Mouse (Mus musculus): ENCODE data around the gene Camk2g. TPM values are rescaled to one million over a fixed set of nuclear protein-coding genes. Genes with fewer than 3 reads are reported as not detected.
A peak's percentile ranks its signal among the peaks of the same experiment; 100 is the strongest.

The Camk2g gene
- polyA plus RNA-seq, 1 experiment from 2014 or later = 42.3 TPM

DNA sequence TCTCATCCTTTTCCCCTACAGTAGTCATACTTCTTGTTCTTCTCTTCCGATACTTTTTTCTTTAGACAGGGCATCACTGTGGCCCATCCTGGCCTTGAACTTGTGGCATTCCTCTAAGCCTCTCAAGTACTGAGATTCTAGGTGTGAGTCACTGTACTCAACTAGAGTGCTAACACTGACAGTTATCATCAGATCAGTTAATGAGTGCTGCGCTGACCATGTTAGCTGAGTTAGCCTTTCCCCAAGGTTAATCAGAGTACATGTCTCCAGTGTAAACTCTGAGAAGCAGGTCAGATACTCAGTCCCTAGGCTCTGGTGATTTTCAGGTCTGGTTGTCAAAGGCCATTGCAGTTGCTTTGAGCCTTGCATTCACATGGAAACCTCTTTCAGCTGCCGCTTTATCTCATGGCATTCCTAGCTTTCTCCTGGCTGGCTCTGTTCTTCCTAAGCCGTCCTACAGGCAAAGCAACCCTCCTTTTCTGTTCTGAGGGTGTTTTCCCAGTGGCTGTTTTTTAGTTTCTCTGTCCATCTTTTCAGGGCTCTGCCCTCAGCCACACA, 44.3 kb downstream of the Camk2g start:
- Histone ChIP-seq H3K4me1 (replicated peaks) (peaks cover 3% of the 10 kb centered on the region; the same call in 1 of the 2 replicates), H3K27me3 (replicated peaks) (no peaks in the 10 kb centered on the region), H3K36me3 (peaks cover 6% of the 10 kb centered on the region; the same call in 1 of the 2 replicates), H3K27ac (0 out of 2 replicates have a peak overlapping the region, but pooled peaks have one; percentile 36), H3K9ac (no peak overlapping the region), H3K4me3 (replicated peaks) (no peak overlapping the region), H3K4me2 (replicated peaks) (no peak overlapping the region), H3K9me3 (no peaks in the 10 kb centered on the region)
- 76% methylated on average over 4 of the region's 4 CpGs for WGBS
- ATAC-seq = no peak

DNA sequence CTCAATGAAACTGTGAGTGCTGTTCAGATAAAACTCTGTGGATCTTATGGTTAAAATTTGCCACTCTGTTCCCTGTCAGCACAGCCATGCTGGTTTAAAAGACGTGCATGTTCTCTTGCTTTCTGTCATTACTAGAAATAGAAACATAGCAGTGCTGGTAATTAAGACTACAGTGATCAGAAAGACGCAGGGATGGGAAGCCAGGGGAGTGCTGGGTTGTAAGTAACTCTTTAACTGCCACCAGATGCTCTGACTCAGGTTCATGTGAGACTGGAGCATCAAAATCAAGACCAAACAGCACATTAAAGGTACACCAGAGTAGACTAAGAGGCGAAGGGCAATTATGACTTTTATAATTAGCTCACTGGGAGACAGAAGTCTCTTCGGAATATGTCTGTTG, 45.5 kb downstream of the Camk2g start:
- Histone ChIP-seq H3K4me3 (replicated peaks) (no peak overlapping the region), H3K9ac (no peak overlapping the region), H3K27ac (no peak overlapping the region), H3K4me1 (replicated peaks) (peaks cover 3% of the 10 kb centered on the region; the same call in 1 of the 2 replicates), H3K9me3 (no peaks in the 10 kb centered on the region), H3K36me3 (peaks cover 6% of the 10 kb centered on the region; the same call in 1 of the 2 replicates), H3K4me2 (replicated peaks) (no peak overlapping the region), H3K27me3 (replicated peaks) (no peaks in the 10 kb centered on the region)
- 74% methylated on average over 4 of the region's 4 CpGs for WGBS
- ATAC-seq = no peak

DNA sequence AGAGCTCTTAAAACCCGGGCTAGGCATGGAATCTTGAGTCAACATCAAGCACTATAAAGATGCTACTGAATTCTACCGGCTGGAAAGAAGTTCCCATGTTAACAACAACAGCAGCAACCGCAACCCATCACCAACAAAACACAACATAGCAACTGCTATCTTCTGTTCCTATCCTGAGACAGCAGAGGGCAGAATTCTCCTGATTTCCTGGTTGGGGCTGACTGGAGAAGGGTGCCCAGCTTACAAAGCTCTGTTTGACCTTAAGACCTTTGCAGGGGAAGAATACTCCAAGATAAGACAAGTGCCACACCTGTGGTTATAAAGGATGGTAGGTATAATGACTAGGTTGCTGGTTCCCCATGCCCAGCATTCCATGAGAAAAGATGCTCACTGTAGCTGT, 47.0 kb downstream of the Camk2g start:
- Histone ChIP-seq H3K4me3 (replicated peaks) (no peak overlapping the region), H3K9me3 (no peaks in the 10 kb centered on the region), H3K9ac (no peak overlapping the region), H3K4me1 (replicated peaks) (peaks cover 3% of the 10 kb centered on the region; the same call in 1 of the 2 replicates), H3K36me3 (peaks cover 6% of the 10 kb centered on the region; the same call in 1 of the 2 replicates), H3K4me2 (replicated peaks) (no peak overlapping the region), H3K27ac (no peak overlapping the region), H3K27me3 (replicated peaks) (no peaks in the 10 kb centered on the region)
- no peak for ATAC-seq
- WGBS = 69% methylated on average over 3 of the region's 3 CpGs

DNA sequence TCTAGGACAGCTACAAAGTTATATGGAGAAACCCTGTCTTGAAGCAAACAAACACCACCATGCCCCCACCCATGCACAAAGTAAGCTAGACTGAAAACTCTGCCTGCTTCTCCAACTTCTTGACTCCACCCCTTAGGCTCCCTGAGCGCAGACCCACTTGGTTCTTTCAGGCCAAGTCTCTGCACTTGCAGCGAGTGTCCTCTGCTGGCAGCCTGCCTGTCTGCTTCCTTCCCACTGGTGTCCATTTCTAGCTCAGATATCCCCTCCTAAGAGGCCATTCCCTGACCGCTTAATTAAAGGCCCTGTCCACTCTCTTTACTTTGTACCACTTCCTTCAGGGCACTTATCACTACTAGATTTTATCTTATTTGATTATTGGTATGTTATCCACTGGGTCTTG, 50.3 kb downstream of the Camk2g start:
- H3K27ac ChIP-seq = no peak overlapping the region
- no peaks in the 10 kb centered on the region for H3K4me1 ChIP-seq (replicated peaks)
- 75% methylated on average over 3 of the region's 3 CpGs for WGBS
- no peaks in the 10 kb centered on the region for H3K9me3 ChIP-seq
- no peak overlapping the region for H3K4me2 ChIP-seq (replicated peaks)
- no peaks in the 10 kb centered on the region for H3K27me3 ChIP-seq (replicated peaks)
- no peak for ATAC-seq
- peaks cover 9% of the 10 kb centered on the region; the same call in 1 of the 2 replicates for H3K36me3 ChIP-seq
- H3K4me3 ChIP-seq (replicated peaks) = no peak overlapping the region
- H3K9ac ChIP-seq = no peak overlapping the region

DNA sequence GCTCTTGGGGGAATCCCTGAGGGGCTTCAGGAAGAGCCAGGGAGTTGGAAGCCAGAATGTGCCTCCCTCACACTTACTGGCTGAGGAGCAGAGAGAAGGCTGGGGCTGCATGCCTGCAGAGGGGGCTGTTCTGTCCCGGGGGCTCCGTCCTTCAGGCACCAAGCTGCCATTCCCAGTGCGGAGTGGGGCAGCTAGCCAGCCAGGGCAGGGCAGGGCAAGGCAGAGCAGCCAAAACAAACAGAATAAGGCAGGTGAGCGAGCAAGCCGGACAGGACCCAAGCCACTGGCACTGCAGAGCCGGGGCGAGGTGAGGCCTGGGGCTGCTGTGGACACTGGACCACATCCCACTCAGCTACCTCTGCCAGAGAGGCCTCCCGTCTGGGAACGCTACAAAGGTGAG, 52.6 kb downstream of the Camk2g start:
- whole genome bisulfite sequencing = 83% methylated on average over 9 of the region's 9 CpGs
- no peak overlapping the region for H3K4me2 ChIP-seq (replicated peaks)
- no peak overlapping the region for H3K9ac ChIP-seq
- H3K36me3 ChIP-seq = 0 out of 2 replicates have a peak, but pooled peaks cover 9% of the 10 kb centered on the region
- 0 out of 2 replicates have a peak, but pooled peaks cover under 1% of the 10 kb centered on the region for H3K4me1 ChIP-seq (replicated peaks)
- no peak overlapping the region for H3K27ac ChIP-seq
- ATAC-seq = no peak
- no peaks in the 10 kb centered on the region for H3K9me3 ChIP-seq
- H3K4me3 ChIP-seq (replicated peaks) = no peak overlapping the region
- no peaks in the 10 kb centered on the region for H3K27me3 ChIP-seq (replicated peaks)

DNA sequence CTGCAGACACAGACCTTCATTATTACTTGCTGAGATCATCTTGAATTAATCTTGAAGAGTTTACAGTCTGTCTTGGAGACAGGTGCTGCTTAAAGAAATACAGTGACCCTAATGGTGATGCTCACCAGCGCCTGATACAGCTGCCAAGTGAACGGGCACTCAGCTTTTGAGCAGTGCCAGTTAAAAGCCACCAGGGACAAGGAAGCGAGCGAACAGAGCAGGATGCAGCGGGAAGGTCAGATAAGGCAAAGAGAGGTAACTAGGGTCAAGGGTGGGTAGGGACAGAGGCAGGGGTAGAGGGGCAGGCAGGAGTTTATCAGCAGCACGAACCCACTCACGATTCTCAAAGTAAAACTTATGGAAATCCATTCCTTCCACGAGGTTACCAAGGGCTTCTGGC, 55.4 kb downstream of the Camk2g start:
- Histone ChIP-seq H3K27ac (no peak overlapping the region), H3K27me3 (replicated peaks) (no peaks in the 10 kb centered on the region), H3K4me3 (replicated peaks) (no peak overlapping the region), H3K36me3 (0 out of 2 replicates have a peak, but pooled peaks cover 9% of the 10 kb centered on the region), H3K4me2 (replicated peaks) (no peak overlapping the region), H3K9ac (no peak overlapping the region), H3K4me1 (replicated peaks) (peaks cover 15% of the 10 kb centered on the region), H3K9me3 (no peaks in the 10 kb centered on the region)
- no peak for ATAC-seq
- WGBS = 76% methylated on average over 8 of the region's 8 CpGs

DNA sequence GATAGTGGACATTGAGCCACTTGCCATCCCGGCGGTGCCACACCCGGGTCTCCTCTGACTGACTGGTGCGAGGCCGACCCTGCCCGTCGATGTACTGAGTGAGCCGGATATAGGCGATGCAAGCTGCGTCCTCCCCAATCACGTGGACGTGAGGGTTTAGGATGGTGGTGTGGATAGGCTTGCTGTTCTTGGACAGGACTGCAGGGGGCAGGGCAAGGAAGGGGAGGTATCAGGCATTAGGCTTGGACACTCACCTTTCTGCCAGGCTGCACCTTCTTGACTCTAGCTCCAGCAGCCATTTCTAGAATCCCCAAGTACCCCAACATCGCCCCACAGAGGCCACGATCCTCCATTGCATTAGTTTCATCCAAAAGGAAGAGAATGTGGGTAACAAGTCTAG, 56.6 kb downstream of the Camk2g start:
- peak; percentile 26; the same call in 1 of the 2 replicates for ATAC-seq
- H3K27ac ChIP-seq = 0 out of 2 replicates have a peak overlapping the region, but pooled peaks have one; percentile 6
- H3K9me3 ChIP-seq = no peaks in the 10 kb centered on the region
- H3K4me3 ChIP-seq (replicated peaks) = no peak overlapping the region
- no peaks in the 10 kb centered on the region for H3K27me3 ChIP-seq (replicated peaks)
- H3K4me1 ChIP-seq (replicated peaks) = peaks cover 18% of the 10 kb centered on the region
- 33% methylated on average over 14 of the region's 14 CpGs for WGBS
- H3K9ac ChIP-seq = no peak overlapping the region
- no peak overlapping the region for H3K4me2 ChIP-seq (replicated peaks)
- 0 out of 2 replicates have a peak, but pooled peaks cover 9% of the 10 kb centered on the region for H3K36me3 ChIP-seq

DNA sequence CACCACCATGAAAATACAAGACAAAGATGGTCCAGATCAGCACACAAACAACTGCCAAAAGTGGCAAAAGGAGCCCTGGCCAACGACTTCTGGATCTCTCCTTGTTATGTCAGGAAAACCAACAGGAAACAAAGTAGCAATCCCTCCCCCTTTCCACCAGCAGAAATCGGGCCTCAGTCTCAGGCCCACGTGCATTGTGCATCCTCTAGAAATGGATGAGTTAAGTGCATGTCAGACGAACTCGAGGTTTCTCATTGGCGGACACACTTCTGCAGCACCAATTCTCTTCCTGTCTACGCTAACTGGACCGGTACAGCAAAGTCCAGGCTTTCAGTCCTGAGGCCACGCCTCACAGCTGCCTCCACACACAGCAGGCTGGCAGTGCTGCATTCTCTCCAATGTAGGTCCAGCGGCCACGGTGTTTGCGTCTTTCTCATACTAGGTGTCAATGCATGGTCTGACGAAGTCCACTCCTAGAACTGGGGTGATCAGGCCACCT, 57.9 kb downstream of the Camk2g start:
- ATAC-seq = no peak
- H3K4me3 ChIP-seq (replicated peaks) = no peak overlapping the region
- 78% methylated on average over 13 of the region's 13 CpGs for WGBS
- peaks cover 21% of the 10 kb centered on the region for H3K4me1 ChIP-seq (replicated peaks)
- no peak overlapping the region for H3K27ac ChIP-seq
- H3K27me3 ChIP-seq (replicated peaks) = no peaks in the 10 kb centered on the region
- H3K9me3 ChIP-seq = no peaks in the 10 kb centered on the region
- H3K36me3 ChIP-seq = 0 out of 2 replicates have a peak, but pooled peaks cover 9% of the 10 kb centered on the region
- H3K9ac ChIP-seq = no peak overlapping the region
- H3K4me2 ChIP-seq (replicated peaks) = no peak overlapping the region

DNA sequence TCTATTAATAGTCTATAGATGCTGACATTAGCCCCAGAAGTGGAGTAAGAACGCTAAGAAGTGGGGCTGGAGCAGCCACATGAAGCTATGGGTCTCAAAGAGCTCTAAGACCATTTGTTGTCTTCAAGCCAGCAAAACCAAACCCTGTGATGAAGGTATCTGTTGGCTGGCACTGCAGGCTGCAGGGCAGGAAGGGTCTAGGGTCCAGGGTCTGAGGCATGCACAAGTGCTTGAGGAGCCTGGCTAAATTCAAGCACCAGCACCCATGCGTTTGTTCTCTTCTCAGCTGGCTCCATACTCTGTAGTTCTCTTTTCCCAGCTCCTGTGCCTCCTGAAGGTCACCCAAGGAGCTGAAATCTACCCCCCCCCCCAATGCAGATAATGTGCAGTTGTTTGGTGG, 58.8 kb downstream of the Camk2g start:
- Histone ChIP-seq H3K9ac (peak overlapping the region; percentile 10; the same call in 1 of the 2 replicates), H3K36me3 (0 out of 2 replicates have a peak, but pooled peaks cover 8% of the 10 kb centered on the region), H3K4me3 (replicated peaks) (no peak overlapping the region), H3K4me1 (replicated peaks) (peaks cover 21% of the 10 kb centered on the region), H3K9me3 (no peaks in the 10 kb centered on the region), H3K27ac (peak overlapping the region; percentile 67), H3K27me3 (replicated peaks) (no peaks in the 10 kb centered on the region), H3K4me2 (replicated peaks) (peak overlapping the region; percentile 85)
- WGBS = 54% methylated on average over 2 of the region's 2 CpGs
- ATAC-seq = no peak

DNA sequence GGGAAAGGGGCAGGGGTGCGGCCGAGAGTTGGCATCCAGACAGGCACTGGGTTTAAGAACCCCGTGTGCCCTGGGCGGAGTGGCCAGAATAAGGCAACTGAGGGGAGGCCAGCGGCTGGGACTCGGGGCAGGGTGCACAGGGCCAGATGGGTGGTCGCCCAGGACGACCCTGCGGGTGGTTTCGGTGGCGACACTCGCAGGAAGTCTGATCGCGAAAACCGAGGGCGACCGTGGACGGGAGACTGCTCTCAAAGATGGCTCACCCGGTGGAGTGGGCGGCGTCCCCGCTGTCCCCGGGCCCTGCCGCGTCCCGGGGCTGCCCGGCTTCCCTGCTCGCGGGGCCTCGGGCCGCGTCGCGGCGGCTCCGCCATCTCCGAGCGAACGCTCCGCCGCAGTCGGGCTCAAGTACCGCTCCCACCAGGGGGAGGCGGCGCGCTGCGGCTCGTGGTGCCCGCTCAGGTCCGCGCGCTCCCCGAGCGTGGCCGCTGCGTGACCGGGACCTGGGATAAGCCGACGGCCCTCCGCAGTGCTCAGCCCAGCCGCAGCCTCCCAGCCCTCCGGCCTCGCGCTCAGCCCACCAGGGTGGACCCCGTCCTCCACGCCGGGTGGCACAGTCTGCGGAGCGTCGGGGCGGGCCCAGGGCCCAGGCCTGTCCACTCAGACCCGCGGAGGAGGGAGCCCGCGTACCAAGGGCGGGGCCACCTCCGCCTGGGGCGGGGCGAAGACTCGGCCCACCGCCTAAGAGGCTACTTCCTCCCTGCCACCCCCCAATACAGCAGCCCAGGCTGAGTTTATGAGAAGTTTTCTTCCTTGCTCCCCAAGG, 59.7 kb downstream of the Camk2g start, which contains the start of gene Ndst2:
Gene Ndst2, minus strand, starts transcription at position 611 of the 823 bp plus-strand sequence.
- no peaks in the 10 kb centered on the region for H3K9me3 ChIP-seq

DNA sequence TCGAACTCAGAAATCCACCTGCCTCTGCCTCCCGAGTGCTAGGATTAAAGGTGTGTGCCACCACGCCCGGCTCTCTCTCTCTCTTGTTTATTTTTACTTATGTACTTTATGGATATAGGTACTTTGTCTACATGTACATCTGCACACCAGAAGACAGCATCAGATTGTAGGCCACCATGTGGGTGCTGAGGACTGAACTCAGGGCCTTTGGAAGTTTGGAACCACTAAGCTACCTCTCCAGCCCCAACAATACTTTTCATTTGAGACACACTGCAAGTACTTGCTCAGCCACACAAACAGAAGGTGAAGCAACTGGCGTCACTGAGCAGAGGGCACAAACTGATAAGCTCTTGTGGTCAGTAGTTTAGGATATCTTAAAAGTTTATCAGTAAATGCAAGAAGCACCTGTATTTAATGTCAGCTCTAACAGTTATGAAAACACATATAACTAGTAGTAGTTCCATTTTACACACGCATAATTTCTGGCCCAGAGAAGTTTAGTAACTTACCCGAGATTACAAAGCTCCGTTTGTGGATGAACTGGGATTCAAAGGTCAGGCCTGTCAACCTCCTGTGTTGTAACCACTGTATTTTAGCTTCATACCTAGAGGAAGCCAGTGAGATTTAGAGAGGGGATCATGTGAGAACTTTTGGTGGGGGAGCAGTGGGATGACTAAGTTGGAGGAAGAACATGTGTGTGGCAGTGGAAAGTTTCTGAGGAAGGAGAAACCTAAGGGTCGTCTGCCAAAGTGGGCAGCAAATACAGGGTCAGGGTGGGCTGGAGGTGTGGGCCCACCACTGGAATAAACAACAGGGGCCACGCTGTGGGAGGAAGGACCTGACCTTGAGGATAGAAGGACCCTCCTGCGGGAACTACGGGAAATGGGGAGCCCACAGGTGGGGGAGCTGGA, 60.6 kb downstream of the Camk2g start:
- H3K9ac ChIP-seq = peak overlapping the region; percentile 92
- no peak for ATAC-seq
- WGBS = 40% methylated on average over 12 of the region's 12 CpGs
- H3K36me3 ChIP-seq = peaks cover 22% of the 10 kb centered on the region
- no peaks in the 10 kb centered on the region for H3K27me3 ChIP-seq (replicated peaks)
- peaks cover 21% of the 10 kb centered on the region for H3K4me1 ChIP-seq (replicated peaks)
- H3K4me2 ChIP-seq (replicated peaks) = peak overlapping the region; percentile 85
- H3K27ac ChIP-seq = peak overlapping the region; percentile 96
- peak overlapping the region; percentile 79 for H3K4me3 ChIP-seq (replicated peaks)
- H3K9me3 ChIP-seq = no peaks in the 10 kb centered on the region

More for the DNA sequence above, 59.7 kb downstream of the Camk2g start, which contains the start of gene Ndst2:
- peak within 1 kb of the TSS; percentile 79 for H3K4me3 ChIP-seq (replicated peaks)
- peak within 1 kb of the TSS; percentile 92 for H3K9ac ChIP-seq
- peaks cover 17% of the 10 kb centered on the region for H3K36me3 ChIP-seq
- H3K4me2 ChIP-seq (replicated peaks) = peak within 1 kb of the TSS; percentile 85
- WGBS = under 1% methylated on average over 81 of the region's 81 CpGs
- ATAC-seq = peak; percentile 98
- peaks cover 21% of the 10 kb centered on the region for H3K4me1 ChIP-seq (replicated peaks)
- H3K27ac ChIP-seq = peak within 1 kb of the TSS; percentile 96
- H3K27me3 ChIP-seq (replicated peaks) = no peaks in the 10 kb centered on the region

Measured in intestine, embryonic 15.5 days (tissue).